Mouse (Mus musculus) brain, embryonic 18.5 days (tissue): ENCODE measurements at regions not wholly inside any gene's neighbourhood (a gene's known extent, or its start where the extent isn't known, plus 50 kb on each side); places are given as distances from the start of the nearest gene placed in this dataset.
"Not testable (repeated sequence)": the region's sequence is repeated elsewhere in the genome, so short reads cannot be mapped to it uniquely, and the experiment has no call there.

Experiments used
- DNase-seq: peaks from one replicate; pipeline ENCODE4 v3.0.0-alpha.2; 2012; ENCODE audit warnings: low read depth, low spot score

DNA sequence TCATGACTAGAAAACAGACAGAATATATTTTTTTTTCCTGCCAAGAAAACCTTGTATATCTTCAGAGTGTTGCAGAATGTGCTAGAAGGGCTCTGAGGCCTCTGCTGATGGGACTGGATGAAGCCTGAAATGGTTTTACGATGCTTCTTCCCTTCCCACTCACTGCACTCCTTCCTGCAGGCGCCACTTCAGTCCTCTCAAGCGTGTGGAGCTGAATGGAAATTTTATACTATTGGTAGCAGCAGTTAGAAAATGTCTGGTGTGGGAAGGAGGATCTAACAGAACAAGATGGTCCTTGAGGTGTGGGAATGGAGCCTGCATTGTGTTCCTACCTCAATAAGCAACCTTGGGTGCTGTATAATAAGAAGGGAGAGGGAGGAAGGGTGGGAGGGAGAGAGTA is 166.1 kb upstream of the Smlr1 start:
- DNase-seq: no peak

DNA sequence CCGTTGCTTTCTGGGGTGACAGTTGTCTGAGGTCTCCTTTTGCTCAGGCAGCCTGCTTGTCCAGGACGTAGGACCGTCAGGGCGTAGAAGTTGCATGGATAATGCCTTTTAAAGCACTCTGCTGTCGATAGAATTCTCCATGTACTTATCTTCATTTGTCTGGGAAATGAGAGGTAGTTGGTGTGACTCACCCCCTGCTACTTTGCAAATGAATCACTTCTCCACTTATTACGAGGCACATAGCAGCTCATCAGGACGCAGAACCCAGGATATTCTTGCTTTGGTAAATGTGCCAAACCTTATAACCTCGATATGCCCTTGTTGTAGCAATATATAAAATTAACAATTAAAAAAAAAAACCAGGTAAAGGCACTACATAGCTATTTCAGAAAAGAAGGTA is 159.7 kb upstream of the Smlr1 start:
- DNase-seq: no peak

DNA sequence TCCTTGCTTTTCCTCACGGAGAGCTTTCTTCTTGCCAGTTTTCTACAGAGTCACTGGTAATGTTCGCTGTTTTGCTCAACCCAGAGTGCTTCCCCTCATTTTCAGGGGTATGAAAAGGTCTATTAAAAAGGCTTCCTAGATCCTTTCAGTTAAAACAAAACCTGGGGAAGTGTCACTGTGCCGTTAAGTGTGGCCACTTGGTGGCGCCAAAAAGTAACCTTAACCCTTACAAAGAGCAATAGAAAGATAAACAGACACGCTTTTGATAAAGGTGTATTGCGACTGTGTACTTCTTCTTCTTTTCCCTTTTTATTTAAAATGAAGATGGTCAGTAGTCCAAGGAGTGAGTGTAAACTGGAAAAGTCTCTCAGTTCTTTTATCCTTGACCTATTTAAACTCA is 145.2 kb upstream of the Smlr1 start:
- DNase-seq: peak; percentile 46

DNA sequence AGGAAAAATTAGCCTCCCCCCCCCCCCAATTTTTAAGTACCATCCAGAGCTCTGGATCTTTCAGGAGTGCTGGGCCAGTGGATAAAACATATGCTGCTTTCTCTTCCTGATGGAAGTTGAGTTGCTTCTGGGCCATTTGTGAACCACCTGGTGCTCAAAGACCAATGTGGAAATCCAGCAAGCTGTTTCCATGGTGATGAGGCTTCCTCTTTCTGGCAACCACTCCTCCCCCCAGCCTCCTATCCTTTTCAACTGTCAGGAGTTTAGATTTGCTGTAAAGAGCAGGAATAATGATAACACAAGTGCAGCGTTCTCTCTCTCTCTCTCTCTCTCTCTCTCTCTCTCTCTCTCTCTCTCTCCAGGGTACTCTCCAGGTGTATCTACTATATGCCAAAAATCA is 141.8 kb upstream of the Smlr1 start:
- DNase-seq: peak; percentile 75

- DNase-seq: no peak
These were observed 139.3 kb upstream of the Smlr1 start for GRCm38 (mm10) chr10:25675368-25675767.

- DNase-seq: no peak
These were observed 134.0 kb upstream of the Smlr1 start for GRCm38 (mm10) chr10:25670061-25670460.

- DNase-seq: no peak
These were observed 116.9 kb upstream of the Smlr1 start for GRCm38 (mm10) chr10:25652742-25653563.

DNA sequence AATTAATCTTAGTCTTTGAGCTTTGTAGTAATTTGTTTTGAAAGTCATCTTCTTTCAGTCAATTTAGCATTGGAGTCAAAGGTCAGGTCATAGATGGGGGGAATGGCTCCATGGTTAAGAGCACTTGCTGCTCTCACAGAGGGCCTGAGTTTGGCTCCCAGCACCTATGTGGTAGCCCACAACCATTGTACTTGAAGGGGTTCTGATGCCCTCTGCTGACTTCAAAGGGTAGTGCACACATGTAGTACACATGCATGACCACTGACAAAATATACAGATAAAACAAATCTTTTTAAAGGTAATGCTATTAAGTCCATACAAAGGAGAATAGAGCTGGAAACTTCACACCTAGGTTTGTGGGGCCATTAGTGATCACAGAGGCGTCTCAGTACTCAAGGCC is 111.7 kb upstream of the Smlr1 start:
- DNase-seq: no peak

DNA sequence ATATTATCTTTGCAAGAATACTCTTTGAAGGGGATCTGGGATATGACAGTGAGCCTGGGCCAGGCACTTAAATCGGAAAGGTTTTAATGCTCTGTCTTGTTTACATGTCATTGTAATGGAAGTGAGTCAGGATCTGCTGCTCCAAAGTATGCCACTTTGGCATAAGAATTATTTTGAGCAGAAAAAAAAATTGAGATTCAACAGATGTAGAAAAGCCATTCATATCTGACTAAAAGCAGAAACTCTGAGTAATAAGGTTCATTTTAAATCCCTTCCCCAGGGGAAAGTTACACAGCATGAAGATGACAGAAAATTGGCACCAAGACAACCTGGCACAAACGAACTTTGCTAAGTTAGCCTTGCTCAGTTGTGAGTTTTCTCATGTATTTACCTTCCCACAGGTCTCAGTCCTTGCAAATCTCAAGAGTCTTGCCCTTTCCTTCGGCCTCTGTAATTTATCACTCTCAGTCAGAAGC is 107.5 kb upstream of the Smlr1 start:
- DNase-seq: no peak

- no peak for DNase-seq
These were observed 106.1 kb upstream of the Smlr1 start for GRCm38 (mm10) chr10:25642079-25642696.

- peak; percentile 64 for DNase-seq
These were observed 97.1 kb upstream of the Smlr1 start for GRCm38 (mm10) chr10:25633058-25633614.

GRCm38 (mm10) chr10:25632306-25632705 is 96.2 kb upstream of the Smlr1 start:
- no peak for DNase-seq

GRCm38 (mm10) chr10:25622585-25622984 is 86.5 kb upstream of the Smlr1 start:
- no peak for DNase-seq

DNA sequence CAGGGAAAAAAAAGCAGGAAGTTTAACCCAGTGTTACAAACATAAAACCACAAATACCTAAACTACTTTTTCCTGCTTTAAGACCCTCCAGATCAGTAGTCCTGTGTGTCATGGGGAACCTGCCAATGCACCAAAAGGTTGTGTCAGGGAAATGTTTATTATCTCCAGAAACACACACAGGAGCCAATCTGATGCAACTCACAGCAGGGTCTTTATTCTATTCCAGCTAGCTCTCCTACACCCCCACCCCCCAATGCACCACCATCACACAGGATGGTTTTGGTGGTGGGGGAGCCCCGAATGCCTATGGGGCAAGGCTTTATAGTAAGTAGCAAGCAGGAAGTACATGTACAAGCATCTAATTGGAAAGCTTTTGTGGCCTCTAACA is 85.7 kb upstream of the Smlr1 start:
- DNase-seq: not testable (repeated sequence)

GRCm38 (mm10) chr10:25620939-25621746 is 85.1 kb upstream of the Smlr1 start:
- no peak for DNase-seq

DNA sequence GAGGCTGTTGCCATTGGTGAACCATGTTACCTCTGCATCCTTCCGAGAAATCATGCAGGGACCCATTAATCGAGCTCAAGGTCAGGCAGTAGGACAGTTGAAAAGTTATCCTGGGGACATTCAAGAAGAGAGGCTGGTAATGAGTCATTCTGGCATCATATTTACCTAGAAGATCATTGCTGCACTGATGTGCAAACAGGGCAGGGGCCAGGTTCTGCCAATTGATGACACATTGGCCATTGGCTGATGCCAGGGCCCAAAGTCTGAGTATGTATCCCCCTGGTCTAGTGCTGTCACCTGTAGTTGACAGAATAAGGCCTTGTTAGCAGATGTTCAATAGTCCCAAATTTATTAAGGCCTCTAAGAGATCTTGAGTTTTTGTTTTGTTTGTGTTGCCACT is 83.6 kb upstream of the Smlr1 start:
- DNase-seq: no peak

GRCm38 (mm10) chr10:25601471-25601870 is 65.4 kb upstream of the Smlr1 start:
- DNase-seq: no peak

GRCm38 (mm10) chr10:25589316-25589645 is 53.2 kb upstream of the Smlr1 start:
- DNase-seq: no peak

- no peak for DNase-seq
These were observed 52.7 kb upstream of the Smlr1 start for GRCm38 (mm10) chr10:25588611-25589315.
